Mouse (Mus musculus) MEL (cell line): ENCODE data around the gene Aldh3b2.

Experiments used
- CTCF ChIP-seq, 3 experiments: IDR thresholded peaks in 2 of 3; conservative IDR thresholded peaks in 1 of 3; 2 replicates each; pipeline ENCODE4 v1.5.1; 2011 to 2012; ENCODE audit warnings: low read length in 3 of 3, low read depth in 2 of 3, mild to moderate bottlenecking in 2 of 3, improper control_type of control experiment in 1 of 3, inconsistent platforms in 1 of 3, mixed read lengths in 1 of 3, moderate library complexity in 1 of 3; ENCODE audit not compliant: control insufficient read depth in 1 of 3, insufficient read depth in 1 of 3, poor library complexity in 1 of 3, severe bottlenecking in 1 of 3
- EP300 ChIP-seq, 2 experiments: IDR thresholded peaks; 2 replicates each; pipeline ENCODE4 v1.6.1; 2011; ENCODE audit warnings: improper control_type of control experiment in 2 of 2, low read length in 2 of 2, low read depth in 1 of 2, mild to moderate bottlenecking in 1 of 2
- NELFE ChIP-seq: IDR thresholded peaks from 2 replicates; pipeline ENCODE4 v1.6.1; 2011; ENCODE audit warnings: low read depth, low read length, improper control_type of control experiment
- NRF1 ChIP-seq: IDR thresholded peaks from 2 replicates; pipeline ENCODE4 v1.6.1; 2014; ENCODE audit warnings: low read depth, mild to moderate bottlenecking, inconsistent platforms, low read length, improper control_type of control experiment, moderate library complexity; ENCODE audit not compliant: poor library complexity, insufficient read depth, severe bottlenecking
- POLR2AphosphoS2 ChIP-seq: IDR thresholded peaks from 2 replicates; pipeline ENCODE4 v1.6.1; 2011; ENCODE audit warnings: low read length, improper control_type of control experiment
- TCF12 ChIP-seq: IDR thresholded peaks from 2 replicates; pipeline ENCODE4 v1.6.1; 2014; ENCODE audit warnings: low read depth, mild to moderate bottlenecking, inconsistent platforms, low read length, improper control_type of control experiment, moderate library complexity

- TF ChIP-seq EP300 (IDR thresholded peaks at IDR 0.05; ENCODE audit: low read depth in 1 of 2, low read length in 2 of 2) (no peak), TCF12 (no peak), POLR2AphosphoS2 (no peak), NRF1 (no peak), CTCF (IDR thresholded peaks at IDR 0.05 in 2 of 3, conservative IDR thresholded peaks at IDR 0.05 in 1 of 3; ENCODE audit: control insufficient read depth in 1 of 3, insufficient read depth in 1 of 3, low read depth in 2 of 3, low read length in 3 of 3, poor library complexity in 1 of 3, severe bottlenecking in 1 of 3) (no peak), NELFE (no peak)
Observed at GRCm38 (mm10) chr19:3927989-3928388, 44.1 kb upstream of the Aldh3b2 start.
